In genomic region chr8:107139704-107140470, GRCm38 (mm10) we compare ENCODE assay signal across 8 mouse cellular contexts. TPM values are rescaled to one million over a fixed set of nuclear protein-coding genes. Genes with fewer than 3 reads are reported as not detected.
A peak's percentile ranks its signal among the peaks of the same experiment; 100 is the strongest.
DNase-seq lines count a peak whose midpoint lies in the region; ATAC-seq and TF ChIP-seq lines count a peak whose summit lies in the region.
"Had no signal": no experiment of that assay in that cellular context is flagged by ENCODE, and none has a peak within 500 bp of the region (broad histone marks: within the 10 kb centered on the region; RNA-seq: fewer than 3 reads in every experiment).

No protein-coding gene starts in this region.

- intact Hi-C loops in heart, adult 2 months (cut with DNase I): loop anchor here (1.0 to 5.0 kb wide), 2 partner anchors 21 to 67 kb away; no protein-coding TSS in a partner anchor

- WGBS in heart, adult 2 months: 46% methylated on average over 13 of the region's 13 CpGs
- WGBS in kidney, embryonic 16.5 days: 61% methylated on average over 13 of the region's 13 CpGs

- no peaks in the 10 kb centered on the region for H3K9me3 ChIP-seq in kidney, embryonic 16.5 days (ENCODE audit: low read length)
- H3K9me3 ChIP-seq: embryonic facial prominence, embryonic 13.5 days had no signal

- H3K79me2 ChIP-seq in heart, adult 2 months (replicated peaks; ENCODE audit: control insufficient read depth, insufficient read depth, low read length): no peaks in the 10 kb centered on the region

- peak; percentile 67 for TF ChIP-seq POLR2A in heart, adult 2 months (IDR thresholded peaks at IDR 0.05; ENCODE audit: insufficient read depth, low read depth, low read length)

- H3K4me3 ChIP-seq in heart, adult 2 months: no peak overlapping the region
- no peak overlapping the region for H3K4me3 ChIP-seq in kidney, embryonic 16.5 days (ENCODE audit: low read length)
- no peak overlapping the region for H3K4me3 ChIP-seq in layer of hippocampus, adult 2 months
- H3K4me3 ChIP-seq: embryonic facial prominence, embryonic 13.5 days had no signal

- peaks cover 2% of the 10 kb centered on the region; the same call in 1 of the 2 replicates for H3K36me3 ChIP-seq in heart, adult 2 months (ENCODE audit: control insufficient read depth, insufficient read depth, low read length)
- H3K36me3 ChIP-seq in kidney, embryonic 16.5 days (ENCODE audit: insufficient read depth, low read length): no peaks in the 10 kb centered on the region
- H3K36me3 ChIP-seq: embryonic facial prominence, embryonic 13.5 days had no signal

- no peak for TF ChIP-seq EP300 in heart, adult 2 months (IDR thresholded peaks at IDR 0.05; ENCODE audit: insufficient read depth, low read depth, low read length)

- no peak overlapping the region for H3K9ac ChIP-seq in heart, adult 2 months (ENCODE audit: low read depth, low read length)
- no peak overlapping the region for H3K9ac ChIP-seq in kidney, embryonic 16.5 days (replicated peaks; ENCODE audit: low read length)
- H3K9ac ChIP-seq: embryonic facial prominence, embryonic 13.5 days had no signal

- no peak for ATAC-seq in kidney, embryonic 16.5 days (ENCODE audit: low FRiP score, low TSS enrichment)
- peak; percentile 98 for ATAC-seq in megakaryocyte-erythroid progenitor cell, adult 5-6 weeks (replicated peaks; ENCODE audit: low FRiP score, low TSS enrichment, poor library complexity, severe bottlenecking)

- H3K27ac ChIP-seq in heart, adult 2 months: peak overlapping the region; percentile 87
- peak overlapping the region; percentile 41; the same call in 1 of the 2 replicates for H3K27ac ChIP-seq in kidney, embryonic 16.5 days (ENCODE audit: low read length)
- no peak overlapping the region for H3K27ac ChIP-seq in layer of hippocampus, adult 2 months
- H3K27ac ChIP-seq: embryonic facial prominence, embryonic 13.5 days had no signal

- TF ChIP-seq CTCF in heart, adult 2 months (IDR thresholded peaks at IDR 0.05): no peak
- no peak for TF ChIP-seq CTCF in layer of hippocampus, adult 2 months (conservative IDR thresholded peaks at IDR 0.05)

- peaks cover 10% of the 10 kb centered on the region for H3K4me1 ChIP-seq in heart, adult 2 months (ENCODE audit: control insufficient read depth, insufficient read depth, low read length)
- peaks cover 29% of the 10 kb centered on the region for H3K4me1 ChIP-seq in kidney, embryonic 16.5 days (ENCODE audit: insufficient read depth, low read length)

- H3K4me2 ChIP-seq in kidney, embryonic 16.5 days (replicated peaks; ENCODE audit: low read depth, low read length): no peak overlapping the region
- H3K4me2 ChIP-seq: embryonic facial prominence, embryonic 13.5 days had no signal

- H3K27me3 ChIP-seq in heart, adult 2 months (ENCODE audit: control insufficient read depth, insufficient read depth, low read length): no peaks in the 10 kb centered on the region
- H3K27me3 ChIP-seq in kidney, embryonic 16.5 days (ENCODE audit: insufficient read depth, low read length): no peaks in the 10 kb centered on the region
- H3K27me3 ChIP-seq: embryonic facial prominence, embryonic 13.5 days had no signal

- peak; percentile 89 for DNase-seq in ES-CJ7 (ENCODE audit: low read depth, low spot score)
- peak; percentile 85 to 97 for DNase-seq in adrenal gland, adult (ENCODE audit: inconsistent age in 2 of 2, low spot score in 1 of 2)
- DNase-seq in heart, adult 2 months: peak in 1 of 2 experiments; percentile 72
- DNase-seq in layer of hippocampus, adult 2 months (ENCODE audit: low spot score in 2 of 2): no peak
- DNase-seq in natural killer cell, adult 2 months (ENCODE audit: low spot score in 2 of 2): no peak

RNA-seq across cellular contexts. Expression of gene Cyb5b, which starts 10.6 kb away (rescaled TPM):
- 10 to 100 TPM; 38.8 to 41.1 TPM for total RNA-seq in heart, adult 2 months (2021)
- 33.2 and 50.8 TPM in 2 replicates for polyA plus RNA-seq in heart, adult 2 months (2012; rRNA removed)
- 138 and 144 TPM in 2 replicates for polyA plus RNA-seq in kidney, embryonic 16.5 days (2015; fragmentation: Nextera tagmentation; extraction: Ambion mirVana)
- total RNA-seq in megakaryocyte-erythroid progenitor cell, adult 5-6 weeks (2014; fragmentation: Nextera tagmentation): 34.9 and 35.4 TPM in 2 replicates
- total RNA-seq in megakaryocyte-erythroid progenitor cell, adult 5-6 weeks (2017): 39.3 and 46.4 TPM in 2 replicates
- 100 to 1,000 TPM; 103 to 104 TPM for total RNA-seq in layer of hippocampus, adult 2 months (2021)

RNA-seq across cellular contexts. Expression of gene Terf2, which starts 43.5 kb away (rescaled TPM):
- total RNA-seq in heart, adult 2 months (2021): 10 to 100 TPM; 11.1 to 11.2 TPM
- 6.0 and 8.9 TPM in 2 replicates for polyA plus RNA-seq in heart, adult 2 months (2012; rRNA removed)
- polyA plus RNA-seq in kidney, embryonic 16.5 days (2015; fragmentation: Nextera tagmentation; extraction: Ambion mirVana): 14.8 and 18.2 TPM in 2 replicates
- 48.8 and 52.7 TPM in 2 replicates for total RNA-seq in megakaryocyte-erythroid progenitor cell, adult 5-6 weeks (2014; fragmentation: Nextera tagmentation)
- 25.6 and 39.7 TPM in 2 replicates for total RNA-seq in megakaryocyte-erythroid progenitor cell, adult 5-6 weeks (2017)
- 10 to 100 TPM; 32.7 to 39.2 TPM for total RNA-seq in layer of hippocampus, adult 2 months (2021)

Comparison
In these comparisons a context has a peak if more than half of its experiments do, and no peak if none do; other contexts are left out.
1. DNase-seq: peak in ES-CJ7 (single experiment) and adrenal gland, adult (2 of 2); none in layer of hippocampus, adult 2 months (0 of 2) and natural killer cell, adult 2 months (0 of 2).